In genomic region chr17:25775318-25776062, GRCm38 (mm10) we compare ENCODE assay signal across 19 mouse cellular contexts. TPM values are rescaled to one million over a fixed set of nuclear protein-coding genes. Genes with fewer than 3 reads are reported as not detected.
DNase-seq lines count a peak whose midpoint lies in the region; ATAC-seq lines count a peak whose summit lies in the region.
"Had no signal": no experiment of that assay in that cellular context is flagged by ENCODE, and none has a peak within 500 bp of the region (broad histone marks: within the 10 kb centered on the region; RNA-seq: fewer than 3 reads in every experiment).

No protein-coding gene starts in this region.

- DNase-seq in cerebellum, adult 11-12 months = peak; percentile 23
- DNase-seq in cerebellum, postnatal 10 days = no peak
- DNase-seq in liver, embryonic 13.5 days = no peak
- DNase-seq in liver = no peak
- peak; percentile 53 for DNase-seq in kidney, adult 18-20 months
- DNase-seq in kidney, postnatal 14 days = peak; percentile 50
- no peak for DNase-seq in T-cell, adult 2 months (ENCODE audit: low spot score)
- DNase-seq: adrenal gland, postnatal 14 days; heart, adult 2 months; left cerebral cortex, postnatal 4 days; retina, postnatal 1 day; thymus, postnatal 4 days had no signal

- 0 out of 2 replicates have a peak overlapping the region, but pooled peaks have one; percentile 73 for H3K4me3 ChIP-seq in liver, embryonic 13.5 days (replicated peaks)
- no peak overlapping the region for H3K4me3 ChIP-seq in forebrain, embryonic 16.5 days (replicated peaks; ENCODE audit: low read length)

- no peak overlapping the region for H3K27ac ChIP-seq in liver, embryonic 13.5 days
- no peak overlapping the region for H3K27ac ChIP-seq in forebrain, embryonic 16.5 days (ENCODE audit: low read length)
- H3K27ac ChIP-seq: forebrain, embryonic 15.5 days; heart, adult 2 months; liver, embryonic 14.5 days; neural tube, embryonic 15.5 days had no signal

- WGBS in liver, embryonic 13.5 days (ENCODE audit: insufficient replicate concordance) = 70% methylated on average over 10 of the region's 10 CpGs
- WGBS in forebrain, embryonic 16.5 days = 82% methylated on average over 10 of the region's 10 CpGs

- H3K4me2 ChIP-seq in liver, embryonic 13.5 days = peak overlapping the region; percentile 79; the same call in 1 of the 2 replicates
- no peak overlapping the region for H3K4me2 ChIP-seq in forebrain, embryonic 16.5 days (ENCODE audit: low read length)

- no peak for ATAC-seq in liver, embryonic 13.5 days (ENCODE audit: low read depth)
- no peak for ATAC-seq in forebrain, embryonic 16.5 days
- ATAC-seq: forebrain, embryonic 15.5 days; inflammation-experienced regulatory T-cells, adult 6 months had no signal

- peaks cover 36% of the 10 kb centered on the region for H3K36me3 ChIP-seq in liver, embryonic 13.5 days
- H3K36me3 ChIP-seq in forebrain, embryonic 16.5 days (ENCODE audit: control insufficient read depth, insufficient read depth) = no peaks in the 10 kb centered on the region

- H3K4me1 ChIP-seq in liver, embryonic 13.5 days (replicated peaks) = peaks cover 18% of the 10 kb centered on the region
- H3K4me1 ChIP-seq in forebrain, embryonic 16.5 days (replicated peaks; ENCODE audit: control insufficient read depth, insufficient read depth, low read length) = peaks cover 11% of the 10 kb centered on the region

- peaks cover 5% of the 10 kb centered on the region; the same call in 1 of the 2 replicates for H3K27me3 ChIP-seq in liver, embryonic 13.5 days
- H3K27me3 ChIP-seq in forebrain, embryonic 16.5 days (replicated peaks; ENCODE audit: control insufficient read depth, insufficient read depth, low read length) = no peaks in the 10 kb centered on the region
- H3K27me3 ChIP-seq: forebrain, embryonic 15.5 days; neural tube, embryonic 15.5 days had no signal

- peak overlapping the region; percentile 26; the same call in 1 of the 2 replicates for H3K9ac ChIP-seq in liver, embryonic 13.5 days
- H3K9ac ChIP-seq in forebrain, embryonic 16.5 days (replicated peaks; ENCODE audit: low read depth, low read length) = no peak overlapping the region
- H3K9ac ChIP-seq: forebrain, embryonic 15.5 days had no signal

- no peaks in the 10 kb centered on the region for H3K9me3 ChIP-seq in liver, embryonic 13.5 days (replicated peaks)
- no peaks in the 10 kb centered on the region for H3K9me3 ChIP-seq in forebrain, embryonic 16.5 days (ENCODE audit: control insufficient read depth, low read length)
- H3K9me3 ChIP-seq: forebrain, embryonic 15.5 days; neural tube, embryonic 15.5 days had no signal

RNA-seq across cellular contexts. Expression of gene Narfl, which starts 1.9 kb away (rescaled TPM):
- polyA plus RNA-seq in liver, embryonic 13.5 days (2015; fragmentation: Nextera tagmentation; extraction: Ambion mirVana) = 16.4 and 17.5 TPM in 2 replicates
- polyA plus RNA-seq in forebrain, embryonic 16.5 days (2015; fragmentation: Nextera tagmentation; extraction: Ambion mirVana) = 33.1 and 34.9 TPM in 2 replicates

RNA-seq across cellular contexts. Expression of gene Haghl, which starts 10.0 kb away (rescaled TPM):
- polyA plus RNA-seq in liver, embryonic 13.5 days (2015; fragmentation: Nextera tagmentation; extraction: Ambion mirVana) = 6.8 and 7.3 TPM in 2 replicates
- 101 and 135 TPM in 2 replicates for polyA plus RNA-seq in forebrain, embryonic 16.5 days (2015; fragmentation: Nextera tagmentation; extraction: Ambion mirVana)

RNA-seq across cellular contexts. Expression of gene Ccdc78, which starts 10.9 kb away (rescaled TPM):
- polyA plus RNA-seq in liver, embryonic 13.5 days (2015; fragmentation: Nextera tagmentation; extraction: Ambion mirVana) = 0.05 and 0.07 TPM in 2 replicates
- 0.13 and 0.15 TPM in 2 replicates for polyA plus RNA-seq in forebrain, embryonic 16.5 days (2015; fragmentation: Nextera tagmentation; extraction: Ambion mirVana)
- polyA plus RNA-seq: embryonic facial prominence, embryonic 11.5 days had no signal

RNA-seq across cellular contexts. Expression of gene Fam173a, which starts 17.2 kb away (rescaled TPM):
- polyA plus RNA-seq in liver, embryonic 13.5 days (2015; fragmentation: Nextera tagmentation; extraction: Ambion mirVana) = 54.5 and 61.8 TPM in 2 replicates
- polyA plus RNA-seq in forebrain, embryonic 16.5 days (2015; fragmentation: Nextera tagmentation; extraction: Ambion mirVana) = 70.7 and 76.5 TPM in 2 replicates

RNA-seq across cellular contexts. Expression of gene AC134908.4, which starts 20.0 kb away (rescaled TPM):
- polyA plus RNA-seq in liver, embryonic 13.5 days (2015; fragmentation: Nextera tagmentation; extraction: Ambion mirVana) = 0.46 TPM in 1 of 2 replicates, not detected in the other
- 0.60 and 0.71 TPM in 2 replicates for polyA plus RNA-seq in forebrain, embryonic 16.5 days (2015; fragmentation: Nextera tagmentation; extraction: Ambion mirVana)
- polyA plus RNA-seq: embryonic facial prominence, embryonic 11.5 days; forebrain, embryonic 15.5 days; heart, adult 2 months; inflammation-experienced regulatory T-cells, adult 6 months; liver, embryonic 14.5 days; lung, embryonic 16.5 days had no signal

Comparison
In these comparisons a context has a peak if more than half of its experiments do, and no peak if none do; other contexts are left out.
1. DNase-seq: peak in cerebellum, adult 11-12 months (single experiment), kidney, adult 18-20 months (single experiment) and kidney, postnatal 14 days (single experiment); none in cerebellum, postnatal 10 days (0 of 2), liver, embryonic 13.5 days (single experiment), liver (single experiment) and T-cell, adult 2 months (single experiment).
2. RNA of gene Haghl, which starts 10.0 kb away (polyA plus RNA-seq): 101 to 135 TPM in forebrain, embryonic 16.5 days; 6.8 to 7.3 TPM in liver, embryonic 13.5 days; every median in the first group is over 10 times any median in the second.